Mouse (Mus musculus): ENCODE measurements around the gene Aadacl3. TPM values are rescaled to one million over a fixed set of nuclear protein-coding genes. Genes with fewer than 3 reads are reported as not detected.

Gene Aadacl3
- polyA plus RNA-seq, 1 experiment from 2014 or later, result not detected

- H3K4me2 ChIP-seq (replicated peaks), result no peak overlapping the region
- no peaks in the 10 kb centered on the region for H3K4me1 ChIP-seq
- no peaks in the 10 kb centered on the region for H3K36me3 ChIP-seq
- H3K27me3 ChIP-seq, result no peaks in the 10 kb centered on the region
- ATAC-seq (ENCODE audit: low FRiP score), result no peak
- H3K9ac ChIP-seq, result no peak overlapping the region
- H3K4me3 ChIP-seq, result no peak overlapping the region
- H3K9me3 ChIP-seq (replicated peaks), result peaks cover 22% of the 10 kb centered on the region; the same call in 1 of the 2 replicates
- no peak overlapping the region for H3K27ac ChIP-seq
- WGBS, result 82% methylated on average over 5 of the region's 5 CpGs
Measured at GRCm38 (mm10) chr4:144424590-144424989, 39.0 kb downstream of the Aadacl3 start.

DNA sequence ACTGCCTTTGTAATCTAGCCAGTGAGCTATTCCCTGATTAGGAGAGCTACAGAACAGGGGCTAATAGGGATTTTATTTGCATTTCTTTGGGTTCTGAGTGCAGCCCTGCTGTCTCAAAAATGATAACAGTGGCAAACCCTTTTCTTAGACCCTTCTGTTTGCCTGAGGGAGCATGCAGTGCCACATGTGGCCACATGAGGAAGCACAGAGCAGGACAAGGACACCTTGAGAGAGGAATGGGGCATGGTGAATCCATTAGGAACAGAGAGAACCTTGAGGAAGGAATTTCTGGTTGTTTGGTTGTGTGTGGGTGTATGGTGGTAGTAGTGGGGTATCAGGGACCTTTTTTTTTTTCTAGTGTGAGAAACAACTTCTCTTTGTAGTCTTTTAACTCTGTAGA, 42.9 kb downstream of the Aadacl3 start:
- no peaks in the 10 kb centered on the region for H3K4me1 ChIP-seq
- no peak for ATAC-seq (ENCODE audit: low FRiP score)

GRCm38 (mm10) chr4:144408290-144408689, 55.3 kb downstream of the Aadacl3 start, which contains the start of gene Pramef12:
Pramef12 (minus strand) TSS chr4:144408464.
- Histone ChIP-seq H3K9ac (no peak within 1 kb of the TSS), H3K36me3 (no peaks in the 10 kb centered on the region), H3K4me3 (no peak within 1 kb of the TSS), H3K4me2 (replicated peaks) (no peak within 1 kb of the TSS), H3K27ac (no peak within 1 kb of the TSS), H3K9me3 (replicated peaks) (0 out of 2 replicates have a peak, but pooled peaks cover 14% of the 10 kb centered on the region), H3K27me3 (no peaks in the 10 kb centered on the region), H3K4me1 (no peaks in the 10 kb centered on the region)
- no peak for ATAC-seq (ENCODE audit: low FRiP score)
- WGBS, result 81% methylated on average over 9 of the region's 9 CpGs

More for the DNA sequence above, 42.9 kb downstream of the Aadacl3 start:
- peaks cover 27% of the 10 kb centered on the region for H3K9me3 ChIP-seq (replicated peaks)
- H3K27ac ChIP-seq, result no peak overlapping the region
- no peaks in the 10 kb centered on the region for H3K27me3 ChIP-seq
- H3K4me2 ChIP-seq (replicated peaks), result no peak overlapping the region
- H3K9ac ChIP-seq, result no peak overlapping the region
- no peaks in the 10 kb centered on the region for H3K36me3 ChIP-seq
- no peak overlapping the region for H3K4me3 ChIP-seq

DNA sequence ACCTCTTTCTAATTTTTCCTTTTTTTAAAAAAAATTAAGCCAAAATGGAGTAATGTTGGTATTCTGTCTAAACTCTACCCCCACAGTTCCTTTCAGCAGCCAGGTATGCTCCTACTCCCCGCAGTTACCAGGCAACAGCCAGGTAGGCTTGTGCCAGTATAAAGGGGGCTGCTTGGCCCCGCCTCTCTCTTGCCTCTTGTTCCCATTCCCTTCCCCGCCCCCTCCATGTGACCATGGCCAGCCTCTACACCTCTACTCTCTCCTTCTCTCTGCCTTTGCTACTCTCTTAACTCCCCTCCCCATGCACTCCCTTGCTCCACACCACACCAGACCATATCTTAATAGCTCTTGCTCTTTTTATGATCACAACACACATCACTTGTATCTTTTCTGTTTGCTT, 57.3 kb downstream of the Aadacl3 start:
- 61% methylated on average over 3 of the region's 3 CpGs for WGBS
- Histone ChIP-seq H3K27ac (no peak overlapping the region), H3K36me3 (no peaks in the 10 kb centered on the region), H3K4me2 (replicated peaks) (no peak overlapping the region), H3K4me1 (no peaks in the 10 kb centered on the region), H3K9me3 (replicated peaks) (0 out of 2 replicates have a peak, but pooled peaks cover 13% of the 10 kb centered on the region), H3K4me3 (no peak overlapping the region), H3K9ac (no peak overlapping the region), H3K27me3 (no peaks in the 10 kb centered on the region)
- no peak for ATAC-seq (ENCODE audit: low FRiP score)

GRCm38 (mm10) chr4:144404456-144405086, 59.0 kb downstream of the Aadacl3 start:
- peak overlapping the region; percentile 14; the same call in 1 of the 2 replicates for H3K4me3 ChIP-seq
- H3K9me3 ChIP-seq (replicated peaks), result 0 out of 2 replicates have a peak, but pooled peaks cover 8% of the 10 kb centered on the region
- no peaks in the 10 kb centered on the region for H3K4me1 ChIP-seq
- H3K9ac ChIP-seq, result no peak overlapping the region
- H3K27ac ChIP-seq, result no peak overlapping the region
- H3K4me2 ChIP-seq (replicated peaks), result peak overlapping the region; percentile 39
- no peaks in the 10 kb centered on the region for H3K27me3 ChIP-seq
- H3K36me3 ChIP-seq, result no peaks in the 10 kb centered on the region
- no peak for ATAC-seq (ENCODE audit: low FRiP score)
- WGBS, result 10% methylated on average over 17 of the region's 17 CpGs

Other genes with a start within 250 kb of the Aadacl3 start
- not detected in 2 replicates for gene Pramel5, start 183.3 kb downstream of the Aadacl3 start, polyA plus RNA-seq (2016; fragmentation: Nextera tagmentation; extraction: Ambion mirVana)
- gene Gm13128, start 133.5 kb downstream of the Aadacl3 start, polyA plus RNA-seq (2016; fragmentation: Nextera tagmentation; extraction: Ambion mirVana), result not detected in 2 replicates
- gene Gm13119, start 105.8 kb downstream of the Aadacl3 start, polyA plus RNA-seq (2016; fragmentation: Nextera tagmentation; extraction: Ambion mirVana), result not detected in 2 replicates
- not detected in 2 replicates for gene Pramef20, start 85.8 kb downstream of the Aadacl3 start, polyA plus RNA-seq (2016; fragmentation: Nextera tagmentation; extraction: Ambion mirVana)
- gene Pramef12, start 55.3 kb downstream of the Aadacl3 start, polyA plus RNA-seq (2016; fragmentation: Nextera tagmentation; extraction: Ambion mirVana), result 0.14 TPM in 1 of 2 replicates, not detected in the other
- 0.22 and 0.33 TPM in 2 replicates for gene 1700012P22Rik, start 25.0 kb downstream of the Aadacl3 start, polyA plus RNA-seq (2016; fragmentation: Nextera tagmentation; extraction: Ambion mirVana)
- gene Gm9944, start 10.4 kb downstream of the Aadacl3 start, polyA plus RNA-seq (2016; fragmentation: Nextera tagmentation; extraction: Ambion mirVana), result not detected in 2 replicates
- not detected in 2 replicates for gene 9430007A20Rik, start 56.1 kb upstream of the Aadacl3 start, polyA plus RNA-seq (2016; fragmentation: Nextera tagmentation; extraction: Ambion mirVana)
- gene Gm13124, start 101.4 kb upstream of the Aadacl3 start, polyA plus RNA-seq (2016; fragmentation: Nextera tagmentation; extraction: Ambion mirVana), result not detected in 2 replicates
- gene Aadacl4, start 150.0 kb upstream of the Aadacl3 start, polyA plus RNA-seq (2016; fragmentation: Nextera tagmentation; extraction: Ambion mirVana), result not detected in 2 replicates
- gene Gm436, start 222.6 kb upstream of the Aadacl3 start, polyA plus RNA-seq (2016; fragmentation: Nextera tagmentation; extraction: Ambion mirVana), result not detected in 2 replicates

All from hindbrain, embryonic 12.5 days (tissue).